Mouse (Mus musculus): ENCODE results near the gene Prkcg. TPM values are rescaled to one million over a fixed set of nuclear protein-coding genes. Genes with fewer than 3 reads are reported as not detected.
A peak's percentile ranks its signal among the peaks of the same experiment; 100 is the strongest.

The Prkcg gene
- total RNA-seq, 1 experiment from 2014 or later = not detected

- peak; percentile 38 to 55 for ATAC-seq (replicated peaks in 1 of 2; ENCODE audit: insufficient read depth in 1 of 2, low FRiP score in 2 of 2, low TSS enrichment in 1 of 2, low read depth in 1 of 2, poor library complexity in 2 of 2, severe bottlenecking in 2 of 2)
These were observed 14.3 kb downstream of the Prkcg start for GRCm38 (mm10) chr7:3303276-3303781.

- peak in 1 of 2 experiments; percentile 5; a peak in 1 of 4 replicates for ATAC-seq (replicated peaks in 1 of 2; ENCODE audit: insufficient read depth in 1 of 2, low FRiP score in 2 of 2, low TSS enrichment in 1 of 2, low read depth in 1 of 2, poor library complexity in 2 of 2, severe bottlenecking in 2 of 2)
These were observed 14.8 kb downstream of the Prkcg start for GRCm38 (mm10) chr7:3303789-3304188.

GRCm38 (mm10) chr7:3304298-3304697, 15.3 kb downstream of the Prkcg start:
- ATAC-seq (replicated peaks in 1 of 2; ENCODE audit: insufficient read depth in 1 of 2, low FRiP score in 2 of 2, low TSS enrichment in 1 of 2, low read depth in 1 of 2, poor library complexity in 2 of 2, severe bottlenecking in 2 of 2) = peak in 1 of 2 experiments; percentile 41; a peak in 2 of 4 replicates

GRCm38 (mm10) chr7:3306400-3306799, 17.4 kb downstream of the Prkcg start:
- ATAC-seq (replicated peaks in 1 of 2; ENCODE audit: insufficient read depth in 1 of 2, low FRiP score in 2 of 2, low TSS enrichment in 1 of 2, low read depth in 1 of 2, poor library complexity in 2 of 2, severe bottlenecking in 2 of 2) = no peak

GRCm38 (mm10) chr7:3308646-3309045, 19.7 kb downstream of the Prkcg start:
- ATAC-seq (replicated peaks in 1 of 2; ENCODE audit: insufficient read depth in 1 of 2, low FRiP score in 2 of 2, low TSS enrichment in 1 of 2, low read depth in 1 of 2, poor library complexity in 2 of 2, severe bottlenecking in 2 of 2) = no peak

GRCm38 (mm10) chr7:3310233-3310632, 21.3 kb downstream of the Prkcg start:
- no peak for ATAC-seq (replicated peaks in 1 of 2; ENCODE audit: insufficient read depth in 1 of 2, low FRiP score in 2 of 2, low TSS enrichment in 1 of 2, low read depth in 1 of 2, poor library complexity in 2 of 2, severe bottlenecking in 2 of 2)

GRCm38 (mm10) chr7:3313571-3313970, 24.6 kb downstream of the Prkcg start:
- ATAC-seq (replicated peaks in 1 of 2; ENCODE audit: insufficient read depth in 1 of 2, low FRiP score in 2 of 2, low TSS enrichment in 1 of 2, low read depth in 1 of 2, poor library complexity in 2 of 2, severe bottlenecking in 2 of 2) = no peak

GRCm38 (mm10) chr7:3314121-3314520, 25.1 kb downstream of the Prkcg start:
- ATAC-seq (replicated peaks in 1 of 2; ENCODE audit: insufficient read depth in 1 of 2, low FRiP score in 2 of 2, low TSS enrichment in 1 of 2, low read depth in 1 of 2, poor library complexity in 2 of 2, severe bottlenecking in 2 of 2) = no peak

GRCm38 (mm10) chr7:3317704-3318103, 28.7 kb downstream of the Prkcg start:
- ATAC-seq (replicated peaks in 1 of 2; ENCODE audit: insufficient read depth in 1 of 2, low FRiP score in 2 of 2, low TSS enrichment in 1 of 2, low read depth in 1 of 2, poor library complexity in 2 of 2, severe bottlenecking in 2 of 2) = no peak

GRCm38 (mm10) chr7:3320856-3321255, 31.9 kb downstream of the Prkcg start:
- no peak for ATAC-seq (replicated peaks in 1 of 2; ENCODE audit: insufficient read depth in 1 of 2, low FRiP score in 2 of 2, low TSS enrichment in 1 of 2, low read depth in 1 of 2, poor library complexity in 2 of 2, severe bottlenecking in 2 of 2)

- no peak for ATAC-seq (replicated peaks in 1 of 2; ENCODE audit: insufficient read depth in 1 of 2, low FRiP score in 2 of 2, low TSS enrichment in 1 of 2, low read depth in 1 of 2, poor library complexity in 2 of 2, severe bottlenecking in 2 of 2)
These were observed 34.8 kb downstream of the Prkcg start for GRCm38 (mm10) chr7:3323826-3324225.

GRCm38 (mm10) chr7:3327961-3328360, 39.0 kb downstream of the Prkcg start:
- ATAC-seq (replicated peaks in 1 of 2; ENCODE audit: insufficient read depth in 1 of 2, low FRiP score in 2 of 2, low TSS enrichment in 1 of 2, low read depth in 1 of 2, poor library complexity in 2 of 2, severe bottlenecking in 2 of 2) = no peak

GRCm38 (mm10) chr7:3329776-3330546, 41.0 kb downstream of the Prkcg start:
- peak; percentile 88 to 94 for ATAC-seq (replicated peaks in 1 of 2; ENCODE audit: insufficient read depth in 1 of 2, low FRiP score in 2 of 2, low TSS enrichment in 1 of 2, low read depth in 1 of 2, poor library complexity in 2 of 2, severe bottlenecking in 2 of 2)

GRCm38 (mm10) chr7:3331171-3331570, 42.2 kb downstream of the Prkcg start:
- no peak for ATAC-seq (replicated peaks in 1 of 2; ENCODE audit: insufficient read depth in 1 of 2, low FRiP score in 2 of 2, low TSS enrichment in 1 of 2, low read depth in 1 of 2, poor library complexity in 2 of 2, severe bottlenecking in 2 of 2)

- peak in 1 of 2 experiments; percentile 44; a peak in 1 of 4 replicates for ATAC-seq (replicated peaks in 1 of 2; ENCODE audit: insufficient read depth in 1 of 2, low FRiP score in 2 of 2, low TSS enrichment in 1 of 2, low read depth in 1 of 2, poor library complexity in 2 of 2, severe bottlenecking in 2 of 2)
These were observed 42.7 kb downstream of the Prkcg start for GRCm38 (mm10) chr7:3331581-3332223.

GRCm38 (mm10) chr7:3332224-3332615, 43.2 kb downstream of the Prkcg start:
- ATAC-seq (replicated peaks in 1 of 2; ENCODE audit: insufficient read depth in 1 of 2, low FRiP score in 2 of 2, low TSS enrichment in 1 of 2, low read depth in 1 of 2, poor library complexity in 2 of 2, severe bottlenecking in 2 of 2) = no peak

GRCm38 (mm10) chr7:3332619-3333521, 43.9 kb downstream of the Prkcg start, which contains the start of gene Cacng7:
Cacng7 (plus strand) TSS chr7:3332955.
- ATAC-seq (replicated peaks in 1 of 2; ENCODE audit: insufficient read depth in 1 of 2, low FRiP score in 2 of 2, low TSS enrichment in 1 of 2, low read depth in 1 of 2, poor library complexity in 2 of 2, severe bottlenecking in 2 of 2) = no peak
